Mouse (Mus musculus): ENCODE results near the gene Mapk1.
A peak's percentile ranks its signal among the peaks of the same experiment; 100 is the strongest.
"Not testable (repeated sequence)": the region's sequence is repeated elsewhere in the genome, so short reads cannot be mapped to it uniquely, and the experiment has no call there.

Mapk1 gene

GRCm38 (mm10) chr16:16983131-16983533 is at the start of gene Mapk1:
TSS of gene Mapk1 (plus strand) at chr16:16983382.
- peak; percentile 97 for DNase-seq

GRCm38 (mm10) chr16:16939543-16939942 is 43.6 kb upstream of the Mapk1 start:
- DNase-seq, result no peak

GRCm38 (mm10) chr16:16941078-16941477 is 42.1 kb upstream of the Mapk1 start:
- DNase-seq, result no peak

GRCm38 (mm10) chr16:16958575-16958974 is 24.6 kb upstream of the Mapk1 start:
- DNase-seq, result no peak

- DNase-seq, result peak; percentile 24
Observed at GRCm38 (mm10) chr16:16959907-16960306, 23.3 kb upstream of the Mapk1 start.

- DNase-seq, result no peak
Observed at GRCm38 (mm10) chr16:16965149-16965548, 18.0 kb upstream of the Mapk1 start.

GRCm38 (mm10) chr16:16966290-16966689 is 16.9 kb upstream of the Mapk1 start:
- no peak for DNase-seq

- DNase-seq, result no peak
Observed at GRCm38 (mm10) chr16:16978061-16978460, 5.1 kb upstream of the Mapk1 start.

GRCm38 (mm10) chr16:16978765-16979164 is 4.4 kb upstream of the Mapk1 start:
- no peak for DNase-seq

- DNase-seq, result no peak
Observed at GRCm38 (mm10) chr16:16982636-16983035, 546 bp upstream of the Mapk1 start.

GRCm38 (mm10) chr16:16983534-16984422 is 596 bp downstream of the Mapk1 start:
- peak; percentile 37 for DNase-seq

GRCm38 (mm10) chr16:16984423-16984941 is 1.3 kb downstream of the Mapk1 start:
- DNase-seq, result no peak

GRCm38 (mm10) chr16:16987248-16987647 is 4.1 kb downstream of the Mapk1 start:
- DNase-seq, result no peak

GRCm38 (mm10) chr16:16988842-16989241 is 5.7 kb downstream of the Mapk1 start:
- DNase-seq, result no peak

GRCm38 (mm10) chr16:16990021-16990420 is 6.8 kb downstream of the Mapk1 start:
- no peak for DNase-seq

- DNase-seq, result no peak
Observed at GRCm38 (mm10) chr16:16994426-16995052, 11.4 kb downstream of the Mapk1 start.

- not testable (repeated sequence) for DNase-seq
Observed at GRCm38 (mm10) chr16:16996121-16996729, 13.0 kb downstream of the Mapk1 start.

GRCm38 (mm10) chr16:17001109-17001508 is 17.9 kb downstream of the Mapk1 start:
- no peak for DNase-seq

GRCm38 (mm10) chr16:17007070-17007469 is 23.9 kb downstream of the Mapk1 start:
- DNase-seq, result no peak

GRCm38 (mm10) chr16:17010036-17010435 is 26.9 kb downstream of the Mapk1 start:
- DNase-seq, result no peak

GRCm38 (mm10) chr16:17012583-17012982 is 29.4 kb downstream of the Mapk1 start:
- no peak for DNase-seq

- peak; percentile 43 for DNase-seq
Observed at GRCm38 (mm10) chr16:17015111-17015852, 32.1 kb downstream of the Mapk1 start.

GRCm38 (mm10) chr16:17015853-17016230 is 32.7 kb downstream of the Mapk1 start:
- DNase-seq, result no peak

Measured in right cerebral cortex, adult 18-20 months (tissue).